Mouse (Mus musculus) forelimb bud, embryonic 11.5 days (tissue): ENCODE data around the gene Osr1.

Experiments
- DNase-seq: peaks from one replicate; pipeline ENCODE4 v3.0.0-alpha.2; 2012; ENCODE audit warnings: low read depth, low spot score

The Osr1 gene

GRCm38 (mm10) chr12:9569971-9570370 is at the start of gene Osr1:
Osr1 (plus strand) TSS chr12:9570116.
- DNase-seq: peak; percentile 83

GRCm38 (mm10) chr12:9550328-9550727 is 19.6 kb upstream of the Osr1 start:
- no peak for DNase-seq

- DNase-seq: no peak
Observed at GRCm38 (mm10) chr12:9564956-9565355, 5.0 kb upstream of the Osr1 start.

GRCm38 (mm10) chr12:9570496-9570995 is 630 bp downstream of the Osr1 start:
- no peak for DNase-seq

GRCm38 (mm10) chr12:9571276-9571940 is 1.5 kb downstream of the Osr1 start:
- no peak for DNase-seq

GRCm38 (mm10) chr12:9572022-9572421 is 2.1 kb downstream of the Osr1 start:
- DNase-seq: no peak

GRCm38 (mm10) chr12:9573682-9574081 is 3.8 kb downstream of the Osr1 start:
- DNase-seq: no peak

- DNase-seq: no peak
Observed at GRCm38 (mm10) chr12:9574244-9574871, 4.4 kb downstream of the Osr1 start.

GRCm38 (mm10) chr12:9575158-9576042 is 5.5 kb downstream of the Osr1 start:
- no peak for DNase-seq

GRCm38 (mm10) chr12:9576043-9576538 is 6.2 kb downstream of the Osr1 start:
- no peak for DNase-seq

- DNase-seq: no peak
Observed at GRCm38 (mm10) chr12:9577610-9578009, 7.7 kb downstream of the Osr1 start.

GRCm38 (mm10) chr12:9578591-9578990 is 8.7 kb downstream of the Osr1 start:
- no peak for DNase-seq

- no peak for DNase-seq
Observed at GRCm38 (mm10) chr12:9579301-9580030, 9.6 kb downstream of the Osr1 start.

GRCm38 (mm10) chr12:9580041-9580905 is 10.4 kb downstream of the Osr1 start:
- DNase-seq: no peak

- no peak for DNase-seq
Observed at GRCm38 (mm10) chr12:9581011-9581410, 11.1 kb downstream of the Osr1 start.

- DNase-seq: no peak
Observed at GRCm38 (mm10) chr12:9581506-9581905, 11.6 kb downstream of the Osr1 start.

GRCm38 (mm10) chr12:9582248-9582995 is 12.5 kb downstream of the Osr1 start:
- no peak for DNase-seq

- no peak for DNase-seq
Observed at GRCm38 (mm10) chr12:9583380-9583779, 13.5 kb downstream of the Osr1 start.

GRCm38 (mm10) chr12:9584366-9585084 is 14.6 kb downstream of the Osr1 start:
- peak; percentile 86 for DNase-seq
